Mouse (Mus musculus) CD8-positive naive resting alpha-beta T cell, adult 2 months (primary cell): ENCODE results near the gene Dazap1.
A peak's percentile ranks its signal among the peaks of the same experiment; 100 is the strongest.

Experiments used
- DNase-seq, 2 experiments: peaks; one replicate each; pipeline ENCODE4 v3.0.0; 2022; ENCODE audit warnings: low read depth in 2 of 2, low spot score in 2 of 2

Gene Dazap1

DNA sequence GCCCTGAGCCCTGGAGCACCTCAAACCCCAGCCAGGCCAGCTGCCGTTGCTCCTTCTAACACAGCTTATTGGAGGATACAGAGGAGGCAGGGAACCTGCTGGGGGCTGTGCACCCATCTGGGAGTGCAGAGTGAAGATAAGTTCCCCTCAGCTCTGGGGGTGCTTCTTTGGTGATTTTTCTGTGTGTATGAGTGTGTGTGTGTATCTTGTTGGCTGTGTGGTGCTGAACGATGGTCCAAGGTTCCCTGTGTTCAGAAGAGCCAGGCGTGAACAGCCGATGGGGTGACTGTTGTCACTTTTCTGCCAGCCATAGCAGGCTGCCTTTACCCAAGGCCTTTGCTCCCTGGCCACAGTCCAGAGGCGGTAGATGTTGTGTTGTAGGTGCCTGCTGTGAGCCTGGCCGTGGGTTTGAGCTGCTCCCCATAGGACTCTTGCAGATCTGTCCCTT, 9.5 kb downstream of the Dazap1 start:
- no peak for DNase-seq

GRCm38 (mm10) chr10:80271186-80271843, 10.0 kb downstream of the Dazap1 start:
- DNase-seq, result peak in 1 of 2 experiments; percentile 32

DNA sequence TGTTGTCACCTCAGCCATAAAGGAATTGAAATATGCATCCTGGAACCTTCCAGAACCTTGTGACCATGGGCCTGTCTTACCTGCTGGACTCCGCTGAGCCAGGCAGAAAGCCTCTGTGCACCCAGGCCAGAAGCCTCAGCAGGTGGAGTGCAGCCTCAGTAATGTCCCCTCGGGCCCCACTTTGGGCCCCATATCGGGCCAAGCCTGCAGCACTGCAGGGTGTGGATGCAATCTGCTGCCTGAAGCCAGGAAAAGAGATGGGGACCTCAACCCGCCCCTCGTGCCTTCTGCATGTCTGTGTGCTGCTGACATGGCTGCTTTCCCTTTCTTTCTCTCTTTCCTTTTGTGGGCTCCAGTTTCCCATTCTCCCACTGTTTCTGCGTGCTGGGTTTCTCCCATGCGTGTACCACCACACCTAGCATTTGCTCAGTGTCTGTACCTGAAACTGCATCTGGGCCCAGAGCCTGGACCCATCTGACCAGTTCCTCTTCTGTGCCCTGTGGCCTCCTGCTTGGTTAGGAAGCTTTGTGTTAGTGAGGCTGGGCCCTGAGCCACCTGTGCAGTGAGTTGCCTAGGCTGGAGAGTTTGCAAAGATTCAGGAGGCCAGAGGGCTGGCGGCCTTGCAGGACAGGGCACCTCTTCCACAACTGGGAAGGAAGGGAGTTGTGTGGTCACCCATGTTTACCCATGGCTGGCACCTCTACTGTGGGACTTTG, 10.7 kb downstream of the Dazap1 start:
- DNase-seq, result no peak

- DNase-seq, result no peak
Observed at GRCm38 (mm10) chr10:80273847-80274246, 12.6 kb downstream of the Dazap1 start.

DNA sequence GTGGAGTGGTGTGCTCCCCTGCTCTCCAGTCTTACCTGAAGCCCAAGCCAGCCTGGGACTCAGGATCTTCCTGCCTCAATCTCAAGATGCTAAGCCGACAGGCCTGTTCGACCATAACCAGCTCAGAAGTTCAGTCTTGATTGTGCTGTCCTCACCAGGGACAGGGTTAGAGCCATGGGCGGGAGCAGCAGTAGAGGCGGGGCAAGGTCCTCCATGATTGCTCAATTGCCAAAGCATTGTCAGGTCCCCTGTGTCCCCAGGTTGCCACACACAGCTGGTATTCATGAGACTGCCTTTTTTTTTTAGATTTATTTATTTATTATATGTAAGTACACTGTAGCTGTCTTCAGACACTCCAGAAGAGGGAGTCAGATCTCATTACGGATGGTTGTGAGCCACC, 15.0 kb downstream of the Dazap1 start:
- DNase-seq, result no peak

- DNase-seq, result no peak
Observed at GRCm38 (mm10) chr10:80278390-80278789, 17.1 kb downstream of the Dazap1 start.

DNA sequence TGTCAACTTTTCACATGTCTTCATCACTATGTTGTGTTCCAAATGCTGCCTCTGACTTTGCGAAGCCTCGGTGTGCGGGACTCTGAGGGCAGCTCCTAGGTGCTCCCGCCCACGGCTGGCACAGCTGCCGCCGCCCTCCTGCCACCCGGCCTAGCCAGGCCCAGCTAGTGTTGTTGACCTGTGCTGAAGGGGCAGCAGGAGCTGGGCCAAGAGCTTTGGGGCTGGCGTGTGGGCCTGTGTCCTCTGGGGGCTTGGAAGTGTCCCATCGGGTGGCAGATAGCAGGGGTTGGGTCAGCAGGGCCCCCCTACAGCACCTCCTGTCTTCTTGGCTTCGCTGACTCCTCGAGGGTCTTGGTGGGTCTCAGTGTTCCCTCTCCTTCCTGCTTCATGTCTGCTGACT, 18.0 kb downstream of the Dazap1 start:
- DNase-seq, result no peak

- DNase-seq, result no peak
Observed at GRCm38 (mm10) chr10:80281304-80281703, 20.0 kb downstream of the Dazap1 start.

DNA sequence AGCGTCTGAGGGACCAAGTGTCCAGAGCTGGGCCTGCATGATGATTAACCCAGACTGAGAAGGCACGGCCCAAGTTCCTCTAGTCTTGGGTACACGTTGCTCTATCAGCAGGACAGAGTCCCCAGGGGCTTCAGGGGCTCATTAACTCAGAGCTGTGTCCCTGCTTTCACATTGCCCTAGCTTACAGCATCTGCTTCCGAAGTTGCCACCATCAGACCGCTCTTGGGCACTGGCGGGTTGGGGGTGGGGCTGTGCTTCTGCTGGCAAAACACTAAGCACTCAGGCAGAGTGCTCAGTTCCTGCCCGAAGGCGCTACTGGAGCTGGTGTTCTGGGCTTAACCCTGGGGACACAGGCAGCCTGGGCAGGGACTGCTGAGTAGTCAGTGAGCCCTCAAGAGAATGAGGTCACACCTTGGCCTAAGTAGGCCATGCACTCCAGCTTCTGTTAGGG, 20.7 kb downstream of the Dazap1 start:
- DNase-seq, result no peak

- DNase-seq, result no peak
Observed at GRCm38 (mm10) chr10:80282481-80283441, 21.5 kb downstream of the Dazap1 start.

- DNase-seq, result no peak
Observed at GRCm38 (mm10) chr10:80285222-80286070, 24.2 kb downstream of the Dazap1 start.

DNA sequence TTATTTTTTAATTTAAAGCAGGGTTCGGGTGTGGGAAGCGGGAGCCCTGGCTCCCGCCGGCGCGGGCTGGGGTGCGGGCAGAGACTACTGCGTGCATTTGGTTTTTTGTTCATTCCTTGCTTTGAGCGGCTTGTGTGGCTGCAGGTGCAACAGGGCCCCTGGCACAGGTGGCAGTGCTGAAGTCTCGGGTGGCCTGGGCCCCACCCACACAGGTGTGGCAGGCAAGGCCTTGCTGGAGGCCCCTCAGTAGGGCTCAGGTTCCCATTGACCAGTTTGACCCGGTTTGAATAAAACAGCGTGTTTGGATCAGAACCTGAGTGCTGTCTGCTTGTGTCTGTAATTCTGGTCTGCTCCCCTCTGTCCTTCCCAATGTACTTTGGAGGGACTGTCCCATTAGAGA, 26.8 kb downstream of the Dazap1 start:
- no peak for DNase-seq

DNA sequence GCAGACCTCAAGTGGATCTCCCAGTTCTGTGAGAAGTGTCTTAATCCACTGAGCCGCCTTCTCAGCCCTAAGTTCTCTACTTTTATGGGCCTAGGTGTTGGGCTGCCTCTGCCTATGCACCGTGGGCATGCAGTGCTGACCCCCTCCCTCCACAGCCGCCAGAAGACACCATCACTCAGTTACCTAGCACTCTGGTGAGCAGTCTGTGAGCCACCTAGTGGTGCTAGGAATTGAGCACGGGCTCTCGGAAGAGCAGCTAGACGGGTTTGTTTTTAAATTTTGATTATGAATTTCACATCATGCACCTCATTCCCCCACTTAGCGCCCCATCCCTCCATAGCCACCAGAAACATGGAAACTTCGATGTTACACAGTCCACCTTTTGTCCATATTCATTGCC, 27.4 kb downstream of the Dazap1 start:
- DNase-seq, result no peak

DNA sequence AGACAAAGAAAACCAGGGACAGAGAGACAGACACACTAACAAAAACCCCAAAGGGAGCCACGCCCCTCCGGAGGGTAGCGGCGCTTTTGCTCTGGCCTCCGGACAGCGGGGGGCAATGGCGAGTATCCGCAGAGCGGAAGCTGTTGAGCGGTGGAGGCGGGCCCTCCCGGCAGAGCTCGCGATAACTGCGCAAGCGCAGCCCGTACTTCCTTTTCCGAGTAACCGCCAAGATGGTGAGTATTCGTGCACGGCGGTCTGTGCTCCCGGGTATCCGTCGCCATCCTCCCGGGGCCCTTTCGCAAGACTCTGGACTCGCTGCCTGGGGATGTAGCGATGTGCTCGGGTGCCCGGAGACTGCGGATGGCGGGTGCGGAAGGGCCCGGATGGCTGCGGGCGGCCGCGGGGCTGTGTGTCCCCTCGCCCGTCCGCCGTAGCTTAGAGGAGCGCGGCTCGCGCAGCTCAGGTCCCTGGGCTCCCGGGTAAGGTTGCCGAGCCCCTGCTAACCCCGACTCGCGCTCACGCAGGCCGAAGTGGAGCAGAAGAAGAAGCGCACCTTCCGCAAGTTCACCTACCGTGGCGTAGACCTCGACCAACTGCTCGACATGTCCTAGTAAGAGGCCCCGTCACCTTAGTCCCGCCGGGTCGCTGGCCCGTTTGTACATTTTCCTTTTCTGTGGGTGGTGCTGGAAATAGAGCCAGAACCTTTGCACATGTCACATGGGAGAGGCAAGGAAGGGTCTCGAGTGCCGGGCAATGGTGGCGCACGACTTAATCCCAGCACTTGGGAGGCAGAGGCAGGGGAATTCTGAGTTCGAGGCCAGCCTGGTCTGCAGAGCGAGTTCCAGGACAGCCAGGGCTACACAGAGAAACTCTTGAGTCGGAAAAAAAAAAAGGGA, 31.2 kb downstream of the Dazap1 start, which contains the start of gene Rps15:
Gene Rps15, plus strand, starts transcription at position 203 of the 896 bp plus-strand sequence.
- peak; percentile 89 to 93 for DNase-seq

GRCm38 (mm10) chr10:80293325-80293724, 32.0 kb downstream of the Dazap1 start:
- DNase-seq, result peak in 1 of 2 experiments; percentile 14

DNA sequence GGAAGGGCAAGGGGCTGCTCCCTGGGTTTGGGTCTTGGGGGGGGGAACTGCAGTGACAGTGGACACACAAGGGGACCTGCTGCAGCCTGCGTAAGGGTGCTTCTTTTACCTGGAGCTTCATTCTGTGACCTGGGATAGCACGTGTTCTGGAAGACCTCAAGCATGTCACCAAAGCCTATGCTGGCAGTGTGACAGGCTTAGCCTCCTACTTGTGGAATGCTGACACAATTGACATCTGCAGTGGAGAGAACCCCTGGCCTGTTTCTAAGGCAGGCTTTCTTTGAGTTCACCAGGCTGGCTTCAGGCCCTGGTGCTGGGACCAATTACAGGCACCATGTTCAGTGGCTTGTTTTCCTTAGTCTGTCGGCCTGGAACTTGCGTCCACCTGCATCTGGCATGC, 33.0 kb downstream of the Dazap1 start:
- DNase-seq, result no peak

DNA sequence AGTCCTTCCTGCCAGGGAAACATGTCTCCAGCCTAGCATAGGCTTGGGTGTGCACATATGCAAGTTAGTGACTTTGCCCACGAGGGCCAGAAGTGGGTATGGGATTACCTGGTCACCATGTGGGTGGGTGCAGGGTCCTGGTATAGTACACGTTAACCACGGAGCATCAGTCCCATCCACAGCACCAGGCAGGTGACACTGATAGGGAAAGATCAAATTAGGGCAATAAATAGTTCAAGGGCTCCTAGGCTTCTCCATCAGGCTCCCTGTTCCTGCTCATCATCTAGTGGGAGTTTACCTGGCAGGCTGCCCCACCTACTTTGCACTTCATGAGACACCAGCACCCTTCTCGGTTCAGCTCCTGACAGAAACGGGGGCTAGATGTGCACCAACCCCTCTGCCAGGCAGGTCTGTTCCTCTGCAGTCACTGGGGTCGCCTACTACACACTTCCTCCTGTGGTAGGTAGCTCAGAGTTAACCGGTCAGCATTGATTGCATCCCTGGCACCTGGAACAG, 33.6 kb downstream of the Dazap1 start:
- no peak for DNase-seq

- peak; percentile 65 to 70 for DNase-seq
Observed at GRCm38 (mm10) chr10:80295618-80296425, 34.5 kb downstream of the Dazap1 start, which contains the start of gene Apc2. TSS of gene Apc2 (plus strand) at chr10:80295977.
